Mouse (Mus musculus) MEL (cell line): ENCODE results near the gene Gstp3.

Experiments used
- CTCF ChIP-seq, 3 experiments: IDR thresholded peaks in 2 of 3; conservative IDR thresholded peaks in 1 of 3; 2 replicates each; pipeline ENCODE4 v1.5.1; 2011 to 2012; ENCODE audit warnings: low read length in 3 of 3, low read depth in 2 of 3, mild to moderate bottlenecking in 2 of 3, improper control_type of control experiment in 1 of 3, inconsistent platforms in 1 of 3, mixed read lengths in 1 of 3, moderate library complexity in 1 of 3; ENCODE audit not compliant: control insufficient read depth in 1 of 3, insufficient read depth in 1 of 3, poor library complexity in 1 of 3, severe bottlenecking in 1 of 3
- GATA1 ChIP-seq: IDR thresholded peaks from 2 replicates; pipeline ENCODE4 v1.6.1; 2011; ENCODE audit warnings: low read depth, low read length, improper control_type of control experiment
- MEF2A ChIP-seq: IDR thresholded peaks from 2 replicates; pipeline ENCODE4 v1.6.1; 2014; ENCODE audit warnings: low read depth, mild to moderate bottlenecking, inconsistent platforms, low read length, improper control_type of control experiment; ENCODE audit not compliant: poor library complexity, insufficient replicate concordance, severe bottlenecking; ENCODE audit errors: extremely low read depth
- ZMIZ1 ChIP-seq: IDR thresholded peaks from 2 replicates; pipeline ENCODE4 v1.6.1; 2012; ENCODE audit warnings: low read depth, mild to moderate bottlenecking, inconsistent platforms, low read length, improper control_type of control experiment, moderate library complexity
- ZNF384 ChIP-seq: IDR thresholded peaks from 2 replicates; pipeline ENCODE4 v1.6.1; 2012; ENCODE audit warnings: low read depth, mild to moderate bottlenecking, inconsistent platforms, low read length, improper control_type of control experiment

GRCm38 (mm10) chr19:4100718-4101261 lies 41.4 kb upstream of the Gstp3 start:
- TF ChIP-seq ZMIZ1 (no peak), MEF2A (no peak), CTCF (IDR thresholded peaks at IDR 0.05 in 2 of 3, conservative IDR thresholded peaks at IDR 0.05 in 1 of 3; ENCODE audit: control insufficient read depth in 1 of 3, insufficient read depth in 1 of 3, low read depth in 2 of 3, low read length in 3 of 3, poor library complexity in 1 of 3, severe bottlenecking in 1 of 3) (no peak), GATA1 (no peak), ZNF384 (no peak)
